Mouse (Mus musculus): ENCODE results near the gene Mrc1.

DNA sequence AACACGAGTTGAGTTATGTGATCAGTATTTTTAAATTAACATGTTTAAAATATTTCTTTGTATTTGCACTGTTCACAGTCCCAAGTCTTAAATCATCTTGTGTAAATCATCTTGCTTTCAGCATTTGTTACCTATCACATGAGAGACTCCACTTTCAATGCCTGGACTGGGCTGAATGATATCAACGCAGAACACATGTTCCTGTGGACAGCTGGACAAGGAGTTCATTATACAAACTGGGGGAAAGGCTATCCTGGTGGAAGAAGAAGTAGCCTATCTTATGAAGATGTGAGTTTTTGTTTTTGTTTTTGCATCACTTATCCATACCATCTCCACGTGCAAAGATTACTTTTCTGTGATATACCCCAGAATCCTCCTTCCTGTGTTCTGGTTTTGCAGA is 85.9 kb downstream of the Mrc1 start:
- no peak for TF ChIP-seq CTCF (IDR thresholded peaks at IDR 0.05; ENCODE audit: low read depth, low read length)
- TF ChIP-seq POLR2A (IDR thresholded peaks at IDR 0.05; ENCODE audit: insufficient read depth, low read length), result no peak
- TF ChIP-seq EP300 (IDR thresholded peaks at IDR 0.05; ENCODE audit: insufficient read depth, low read depth, low read length), result no peak
